Mouse (Mus musculus) liver, postnatal 0 days (tissue): ENCODE measurements around the gene Psd4. TPM values are rescaled to one million over a fixed set of nuclear protein-coding genes. Genes with fewer than 3 reads are reported as not detected.

ENCODE experiments used
- ATAC-seq: fragments of 200-750 bp; cut with Nextera tagmentation; 2 replicates; pipeline ENCODE4 v1.8.0; 2017; ENCODE audit warnings: mild to moderate bottlenecking, moderate library complexity
- DNase-seq: peaks from one replicate; pipeline ENCODE4 v3.0.0-alpha.2; 2016
- H3K27ac ChIP-seq: fragments of 300-500 bp; sonication (generic); 2 replicates; pipeline ENCODE4 v1.5.1; 2014; ENCODE audit warnings: antibody characterized with exemption, moderate library complexity, mild to moderate bottlenecking, low read depth
- H3K27me3 ChIP-seq: fragments of 300-500 bp; sonication (generic); 2 replicates; pipeline ENCODE4 v1.6.1; 2014; ENCODE audit warnings: low read length, control low read depth, mixed read lengths; ENCODE audit not compliant: insufficient read depth
- H3K36me3 ChIP-seq: fragments of 300-500 bp; sonication (generic); replicated peaks from 2 replicates; pipeline ENCODE4 v1.6.1; 2014; ENCODE audit warnings: mild to moderate bottlenecking, control low read depth, low read length, moderate library complexity, mixed read lengths; ENCODE audit not compliant: insufficient read depth
- H3K4me1 ChIP-seq: fragments of 300-500 bp; sonication (generic); 2 replicates; pipeline ENCODE4 v1.6.1; 2014; ENCODE audit warnings: antibody characterized with exemption, mild to moderate bottlenecking, control low read depth; ENCODE audit not compliant: insufficient read depth
- H3K4me2 ChIP-seq: fragments of 300-500 bp; sonication (generic); 2 replicates; pipeline ENCODE4 v1.6.1; 2014; ENCODE audit warnings: low read depth, mild to moderate bottlenecking, low read length, moderate library complexity, mixed read lengths
- H3K4me3 ChIP-seq: fragments of 300-500 bp; sonication (generic); 2 replicates; pipeline ENCODE4 v1.5.1; 2014; ENCODE audit warnings: low read depth, low read length
- H3K9ac ChIP-seq: fragments of 300-500 bp; sonication (generic); replicated peaks from 2 replicates; pipeline ENCODE4 v1.6.1; 2014; ENCODE audit warnings: mild to moderate bottlenecking, moderate library complexity
- H3K9me3 ChIP-seq: fragments of 300-500 bp; sonication (generic); 2 replicates; pipeline ENCODE4 v1.6.1; 2016; ENCODE audit warnings: mild to moderate bottlenecking, control low read depth, low read length, mixed read lengths
- CTCF ChIP-seq: sonication (generic); IDR thresholded peaks from 2 replicates; pipeline ENCODE4 v1.5.1; 2016; ENCODE audit warnings: antibody characterized with exemption, low read depth
- EP300 ChIP-seq: IDR thresholded peaks from 2 replicates; pipeline ENCODE4 v1.6.1; 2016; ENCODE audit warnings: antibody characterized with exemption, low read depth, mild to moderate bottlenecking
- WGBS: fragments of 180-500 bp; shearing (Covaris S2); extraction: QIAGEN DNeasy Blood & Tissue Kit; methylation state at CpG from one replicate; pipeline ENCODE4 v1.1.7; 2014; ENCODE audit not compliant: insufficient replicate concordance; 5-methylcytosine and 5-hydroxymethylcytosine counted together
- polyA plus RNA-seq: library from polyadenylated mRNA; unstranded; fragments of >200 nt; fragmentation: Nextera tagmentation; extraction: Ambion mirVana; gene quantifications from 2 replicates; pipeline ENCODE4 v1.2.1, GENCODE M21; 2015

Gene Psd4
- polyA plus RNA-seq, 1 experiment from 2014 or later: 3.9 TPM

DNA sequence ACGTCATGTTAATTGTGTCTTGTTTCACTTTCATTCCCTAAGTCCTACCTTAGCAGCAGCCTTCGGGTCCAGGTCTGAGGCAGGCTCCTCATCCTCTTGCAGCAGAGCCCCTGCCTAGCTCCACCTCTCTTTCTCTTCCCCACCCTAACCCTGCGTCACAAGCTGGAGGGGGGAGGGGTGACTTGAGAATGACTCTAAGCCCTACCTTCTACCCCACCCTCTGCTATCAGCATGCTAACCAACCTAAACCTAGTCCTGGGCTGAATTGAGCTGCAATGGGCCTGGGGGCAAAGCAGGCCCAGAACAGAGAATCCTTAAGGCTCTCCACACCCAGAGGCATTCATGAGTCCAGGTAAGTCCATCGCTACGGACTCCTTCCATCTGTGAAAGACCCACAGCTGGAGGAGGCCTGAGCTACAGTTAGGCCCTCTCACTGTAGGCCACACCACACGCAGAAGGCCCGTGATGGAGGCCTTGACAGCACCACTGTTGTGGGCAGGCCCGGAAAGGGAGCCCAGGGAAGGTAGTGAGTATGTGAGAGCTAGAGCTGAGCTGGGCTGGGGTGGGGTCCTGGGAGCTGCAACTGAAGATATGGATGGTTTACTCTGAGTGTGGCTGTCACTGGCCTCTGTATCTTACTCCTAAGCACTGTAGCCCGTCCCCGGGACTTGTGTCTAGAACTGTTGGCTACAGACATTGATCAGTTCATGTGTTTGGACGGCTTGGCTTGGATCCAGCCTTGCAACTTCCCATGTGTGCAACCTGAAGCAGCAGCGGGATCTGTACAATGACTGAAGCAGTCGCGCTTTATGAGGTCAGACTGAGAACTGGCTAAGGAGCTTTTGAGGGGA lies 18.0 kb downstream of the Psd4 start:
- Histone ChIP-seq H3K9me3 (no peaks in the 10 kb centered on the region), H3K9ac (peak overlapping the region; percentile 56), H3K4me2 (peak overlapping the region; percentile 68), H3K4me3 (peak overlapping the region; percentile 48), H3K27ac (peak overlapping the region; percentile 77), H3K4me1 (peaks cover 34% of the 10 kb centered on the region), H3K36me3 (no peaks in the 10 kb centered on the region), H3K27me3 (no peaks in the 10 kb centered on the region)
- WGBS: 36% methylated on average over 14 of the region's 14 CpGs
- DNase-seq (peak; percentile 72), ATAC-seq (peak; percentile 80)
- TF ChIP-seq EP300: no peak
- TF ChIP-seq CTCF: no peak

DNA sequence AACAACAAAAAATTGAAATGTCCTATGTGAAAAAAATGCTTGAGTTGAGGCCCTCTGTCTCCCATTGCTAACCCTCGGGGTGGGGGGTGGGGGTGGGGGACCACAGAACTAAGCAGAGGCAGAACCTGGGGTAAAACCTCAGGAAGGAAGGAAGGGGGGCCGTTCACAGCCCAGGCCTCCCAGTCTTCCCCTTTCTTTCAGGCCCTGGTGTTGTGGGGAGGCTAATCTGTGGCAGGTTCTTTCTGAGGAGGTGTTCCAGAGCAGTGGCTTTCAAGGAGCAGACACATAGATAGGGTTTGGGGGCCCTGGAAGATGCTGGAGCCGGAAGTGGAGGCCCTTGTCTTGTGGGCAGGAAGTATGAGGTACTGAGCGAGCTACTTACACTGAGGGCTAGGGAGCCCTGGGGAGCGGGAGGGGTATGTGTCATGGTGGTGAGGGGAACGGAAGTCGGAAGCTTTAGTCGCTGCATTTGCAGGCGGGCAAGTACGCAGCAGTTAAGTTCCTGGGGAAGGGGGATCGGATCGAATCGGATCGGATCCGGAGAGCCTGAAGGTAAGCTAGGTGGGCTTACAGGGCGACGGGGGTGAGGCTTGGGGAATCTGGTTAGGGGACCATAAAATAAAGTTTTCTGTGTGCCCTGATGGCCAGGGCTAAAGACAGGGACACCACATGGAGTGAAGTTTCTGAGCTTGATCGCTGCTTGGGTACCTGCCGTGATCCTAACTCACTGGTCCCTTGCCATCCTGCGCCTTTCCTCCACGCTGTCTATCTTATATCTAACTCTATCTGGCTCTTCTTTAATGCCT lies 19.0 kb downstream of the Psd4 start:
- Histone ChIP-seq H3K9me3 (no peaks in the 10 kb centered on the region), H3K4me2 (peak overlapping the region; percentile 68), H3K4me1 (peaks cover 34% of the 10 kb centered on the region), H3K27ac (peak overlapping the region; percentile 77), H3K9ac (peak overlapping the region; percentile 56), H3K27me3 (no peaks in the 10 kb centered on the region), H3K36me3 (no peaks in the 10 kb centered on the region), H3K4me3 (peak overlapping the region; percentile 48)
- ATAC-seq (peak; percentile 54), DNase-seq (peak; percentile 57)
- TF ChIP-seq CTCF: no peak
- no peak for TF ChIP-seq EP300
- 28% methylated on average over 21 of the region's 21 CpGs for WGBS

DNA sequence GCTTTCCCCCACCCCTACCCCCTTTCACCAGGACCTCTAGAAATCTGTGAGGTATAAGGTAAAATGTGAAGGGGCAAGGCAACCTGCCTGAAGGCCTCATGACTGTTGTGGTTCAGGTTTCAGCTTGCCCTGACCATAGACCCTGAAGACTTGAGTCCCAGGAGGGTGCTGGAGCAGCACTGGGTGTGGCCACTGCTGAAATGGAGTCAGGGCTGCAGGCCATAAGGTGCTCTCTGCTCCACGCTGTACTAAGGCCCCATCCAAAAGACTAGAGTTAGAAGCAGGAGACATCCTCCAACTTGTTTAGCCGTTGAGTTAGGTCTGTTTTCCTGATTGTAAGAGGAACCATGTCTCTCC lies 19.6 kb downstream of the Psd4 start:
- Histone ChIP-seq H3K9me3 (no peaks in the 10 kb centered on the region), H3K27ac (peak overlapping the region; percentile 77), H3K4me1 (peaks cover 34% of the 10 kb centered on the region), H3K27me3 (no peaks in the 10 kb centered on the region), H3K4me2 (peak overlapping the region; percentile 68), H3K9ac (peak overlapping the region; percentile 56), H3K4me3 (peak overlapping the region; percentile 48), H3K36me3 (no peaks in the 10 kb centered on the region)
- WGBS: 43% methylated on average over 2 of the region's 2 CpGs
- ATAC-seq: no peak
- TF ChIP-seq CTCF (no peak), EP300 (no peak)
- peak; percentile 15 for DNase-seq

DNA sequence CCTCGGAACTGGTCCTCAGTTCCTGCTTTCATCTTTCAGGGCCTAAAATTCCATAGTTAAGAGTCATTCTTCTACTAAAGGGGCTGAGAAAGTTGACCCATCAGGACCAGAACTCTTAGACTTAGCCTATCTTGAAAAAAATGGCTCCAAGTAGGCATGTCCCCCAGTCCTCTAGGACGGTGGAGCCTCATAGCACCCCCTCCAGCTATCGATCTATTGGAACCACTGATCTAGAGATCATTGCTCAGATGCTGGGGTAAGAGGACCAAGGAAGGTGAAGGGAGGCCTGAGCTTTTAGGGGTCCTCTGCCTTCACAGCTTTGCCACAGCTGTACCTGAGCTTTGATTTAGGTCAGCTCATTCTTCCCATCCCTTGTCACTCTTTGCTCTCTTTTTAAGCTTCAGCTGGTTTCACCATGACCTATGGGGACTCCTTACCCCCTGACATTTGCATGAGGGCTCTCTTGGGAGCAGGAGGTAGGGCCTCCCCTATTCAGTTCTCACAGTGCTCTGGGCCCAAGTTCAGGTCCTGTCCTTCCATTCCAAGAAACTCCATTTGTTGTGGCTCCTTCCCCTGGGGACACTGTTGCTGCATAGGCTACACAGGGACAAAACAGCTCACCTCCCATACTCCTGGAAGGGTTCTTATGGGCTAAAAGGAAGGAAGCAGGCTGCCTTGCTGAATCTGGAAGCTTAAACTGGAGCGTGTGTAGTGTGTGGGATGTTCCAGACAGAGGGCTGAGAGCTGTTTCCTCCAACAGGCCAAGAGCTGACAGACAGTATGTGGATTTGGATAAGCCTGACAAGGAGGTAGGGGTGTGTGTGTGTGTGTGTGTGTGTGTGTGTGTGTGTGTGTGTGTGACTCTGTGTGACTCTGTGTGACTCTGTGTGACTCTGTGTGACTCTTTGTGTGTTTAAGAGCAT lies 20.2 kb downstream of the Psd4 start:
- DNase-seq: peak; percentile 12

DNA sequence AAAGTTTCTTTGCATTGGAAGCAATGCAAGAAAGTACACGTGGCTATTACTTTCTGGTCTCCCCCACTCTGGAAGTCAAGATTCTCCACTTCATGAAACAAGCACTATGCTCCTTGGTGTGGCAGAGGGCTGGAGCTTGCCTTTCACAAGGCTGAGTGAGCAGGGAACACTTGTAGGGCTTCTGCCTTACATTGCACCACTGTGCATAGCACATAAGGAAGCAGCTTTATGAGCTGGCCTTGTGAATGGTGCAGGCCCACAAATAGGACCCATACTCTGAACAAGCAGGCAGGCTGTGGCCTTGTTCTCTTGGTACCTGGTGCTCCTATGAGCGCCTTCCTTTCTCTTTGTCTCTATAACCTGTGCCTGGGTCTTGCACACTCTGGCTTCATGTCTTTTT lies 25.9 kb downstream of the Psd4 start:
- no peak for DNase-seq
- TF ChIP-seq EP300 (no peak), CTCF (no peak)

More for the DNA sequence above, 20.2 kb downstream of the Psd4 start:
- H3K4me3 ChIP-seq: peak overlapping the region; percentile 48
- H3K36me3 ChIP-seq: no peaks in the 10 kb centered on the region
- whole genome bisulfite sequencing: 59% methylated on average over 4 of the region's 4 CpGs
- H3K4me2 ChIP-seq: peak overlapping the region; percentile 68
- no peak for ATAC-seq
- H3K9ac ChIP-seq: peak overlapping the region; percentile 56
- H3K9me3 ChIP-seq: no peaks in the 10 kb centered on the region
- H3K27ac ChIP-seq: 0 out of 2 replicates have a peak overlapping the region, but pooled peaks have one; percentile 77
- peaks cover 29% of the 10 kb centered on the region for H3K4me1 ChIP-seq
- no peak for TF ChIP-seq CTCF
- no peaks in the 10 kb centered on the region for H3K27me3 ChIP-seq

More for the DNA sequence above, 25.9 kb downstream of the Psd4 start:
- peaks cover 15% of the 10 kb centered on the region for H3K36me3 ChIP-seq
- no peaks in the 10 kb centered on the region; the same call in 1 of the 2 replicates for H3K4me1 ChIP-seq
- H3K9ac ChIP-seq: no peak overlapping the region
- WGBS: 76% methylated on average over 2 of the region's 2 CpGs
- no peaks in the 10 kb centered on the region for H3K9me3 ChIP-seq
- no peak for ATAC-seq
- no peak overlapping the region for H3K4me2 ChIP-seq
- no peak overlapping the region for H3K4me3 ChIP-seq
- H3K27me3 ChIP-seq: no peaks in the 10 kb centered on the region
- H3K27ac ChIP-seq: no peak overlapping the region
